Mouse (Mus musculus) limb, embryonic 11.5 days (tissue): ENCODE measurements around the gene Ankrd12. TPM values are rescaled to one million over a fixed set of nuclear protein-coding genes. Genes with fewer than 3 reads are reported as not detected.
A peak's percentile ranks its signal among the peaks of the same experiment; 100 is the strongest.
"Not testable (repeated sequence)": the region's sequence is repeated elsewhere in the genome, so short reads cannot be mapped to it uniquely, and the experiment has no call there.

Source experiments
- ATAC-seq: fragments of 200-750 bp; cut with Nextera tagmentation; 2 replicates; pipeline ENCODE4 v1.8.0; 2017; ENCODE audit warnings: low read depth; ENCODE audit not compliant: insufficient number of reproducible peaks, low FRiP score, low TSS enrichment
- DNase-seq: peaks from one replicate; pipeline ENCODE4 v3.0.0-alpha.2; 2015; ENCODE audit warnings: low spot score
- H3K27ac ChIP-seq: fragments of 300-500 bp; sonication (generic); replicated peaks from 2 replicates; pipeline ENCODE4 v1.5.1; 2014; ENCODE audit warnings: low read depth, mild to moderate bottlenecking, low read length
- H3K27me3 ChIP-seq: fragments of 300-500 bp; sonication (generic); 2 replicates; pipeline ENCODE4 v1.6.1; 2014; ENCODE audit warnings: mild to moderate bottlenecking, low read length, mixed read lengths; ENCODE audit not compliant: control insufficient read depth, insufficient read depth
- H3K36me3 ChIP-seq: fragments of 300-500 bp; sonication (generic); 2 replicates; pipeline ENCODE4 v1.6.1; 2014; ENCODE audit warnings: mild to moderate bottlenecking, low read length, moderate library complexity, mixed read lengths; ENCODE audit not compliant: control insufficient read depth, insufficient read depth
- H3K4me1 ChIP-seq: fragments of 300-500 bp; sonication (generic); 2 replicates; pipeline ENCODE4 v1.6.1; 2014; ENCODE audit warnings: low read length, mixed read lengths; ENCODE audit not compliant: control insufficient read depth, insufficient read depth
- H3K4me2 ChIP-seq: fragments of 300-500 bp; sonication (generic); 2 replicates; pipeline ENCODE4 v1.6.1; 2014; ENCODE audit warnings: low read depth, mild to moderate bottlenecking, moderate library complexity; ENCODE audit not compliant: severe bottlenecking
- H3K4me3 ChIP-seq: fragments of 300-500 bp; sonication (generic); 2 replicates; pipeline ENCODE4 v1.5.1; 2014; ENCODE audit warnings: low read depth, low read length
- H3K9ac ChIP-seq: fragments of 300-500 bp; sonication (generic); 2 replicates; pipeline ENCODE4 v1.6.1; 2014; ENCODE audit warnings: mild to moderate bottlenecking, low read length
- H3K9me3 ChIP-seq: fragments of 300-500 bp; sonication (generic); 2 replicates; pipeline ENCODE4 v1.6.1; 2016; ENCODE audit warnings: low read length; ENCODE audit not compliant: control insufficient read depth
- WGBS: fragments of 180-500 bp; shearing (Covaris S2); extraction: QIAGEN DNeasy Blood & Tissue Kit; methylation state at CpG from one replicate; pipeline ENCODE4 v1.1.7; 2014; 5-methylcytosine and 5-hydroxymethylcytosine counted together
- polyA plus RNA-seq: library from polyadenylated mRNA; unstranded; fragments of >200 nt; fragmentation: Nextera tagmentation; extraction: Ambion mirVana; gene quantifications from 2 replicates; pipeline ENCODE4 v1.2.1, GENCODE M21; 2014

Ankrd12 gene
- polyA plus RNA-seq, 1 experiment from 2014 or later, result 21.5 TPM

DNA sequence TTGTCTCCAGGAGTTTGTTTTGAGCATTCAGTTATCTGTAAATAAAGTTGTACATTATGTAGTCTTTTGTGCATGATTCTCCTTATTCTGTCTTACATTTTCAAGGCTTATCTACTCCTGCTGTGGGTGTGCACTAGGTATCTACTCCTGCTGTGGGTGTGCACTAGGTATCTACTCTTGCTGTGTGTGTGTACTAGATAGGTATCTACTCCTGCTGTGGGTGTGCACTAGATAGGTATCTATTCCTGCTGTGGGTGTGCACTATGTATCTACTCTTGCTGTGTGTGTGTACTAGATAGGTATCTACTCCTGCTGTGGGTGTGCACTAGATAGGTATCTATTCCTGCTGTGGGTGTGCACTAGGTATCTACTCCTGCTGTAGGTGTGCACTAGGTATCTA, 100.2 kb downstream of the Ankrd12 start:
- H3K4me2 ChIP-seq, H3K27ac ChIP-seq, H3K9me3 ChIP-seq, H3K36me3 ChIP-seq, H3K27me3 ChIP-seq, H3K9ac ChIP-seq, DNase-seq, H3K4me1 ChIP-seq, ATAC-seq, H3K4me3 ChIP-seq: not testable (repeated sequence)

DNA sequence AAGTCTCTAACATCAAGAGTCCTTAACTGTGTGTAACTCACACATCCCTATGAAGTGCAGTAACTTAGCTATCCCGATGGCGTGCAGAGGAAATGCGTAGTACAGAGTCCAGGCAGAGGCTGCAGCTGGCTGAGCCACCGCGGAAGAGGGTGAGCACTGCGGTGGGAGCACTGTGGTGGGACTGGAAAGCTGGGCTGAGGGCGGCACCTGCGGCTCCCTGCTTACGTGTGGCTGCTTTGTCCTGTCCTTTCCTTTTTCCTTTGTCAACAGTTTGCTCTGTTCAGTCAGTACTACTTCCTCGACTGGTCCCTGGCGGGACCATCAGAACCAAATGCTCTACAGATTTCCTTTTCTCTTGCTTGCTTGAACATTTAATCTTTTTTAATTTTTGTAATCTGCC, 109.1 kb downstream of the Ankrd12 start:
- WGBS, result 70% methylated on average over 11 of the region's 11 CpGs
- H3K4me2 ChIP-seq, result no peak overlapping the region
- ATAC-seq (no peak), DNase-seq (no peak)
- H3K9me3 ChIP-seq, result no peaks in the 10 kb centered on the region
- no peaks in the 10 kb centered on the region for H3K36me3 ChIP-seq
- no peaks in the 10 kb centered on the region for H3K27me3 ChIP-seq
- no peak overlapping the region for H3K4me3 ChIP-seq
- H3K27ac ChIP-seq, result no peak overlapping the region
- no peaks in the 10 kb centered on the region for H3K4me1 ChIP-seq
- H3K9ac ChIP-seq, result no peak overlapping the region

DNA sequence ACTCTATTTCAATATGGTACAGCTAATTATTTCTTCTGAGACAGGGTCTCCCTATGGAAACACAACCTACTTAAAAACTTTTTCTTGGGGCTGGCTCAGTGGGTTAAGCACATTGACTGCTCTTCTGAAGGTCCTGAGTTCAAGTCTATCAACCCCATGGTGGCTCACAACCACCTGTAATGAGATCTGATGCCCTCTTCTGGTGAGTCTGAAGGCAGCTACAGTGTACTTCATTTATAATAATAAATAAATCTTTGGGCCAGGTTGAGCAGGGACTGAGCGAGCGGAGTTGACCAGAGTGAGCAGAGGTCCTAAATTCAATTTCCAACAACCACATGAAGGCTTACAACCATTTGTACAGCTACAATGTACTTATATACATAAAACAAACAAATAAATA, 114.6 kb downstream of the Ankrd12 start:
- DNase-seq (no peak), ATAC-seq (no peak)
- no peak overlapping the region for H3K27ac ChIP-seq
- no peaks in the 10 kb centered on the region for H3K27me3 ChIP-seq
- no peak overlapping the region for H3K4me3 ChIP-seq
- H3K9ac ChIP-seq, result no peak overlapping the region
- no peaks in the 10 kb centered on the region for H3K36me3 ChIP-seq
- H3K9me3 ChIP-seq, result no peaks in the 10 kb centered on the region
- 94% methylated on average over 2 of the region's 2 CpGs for WGBS
- no peak overlapping the region for H3K4me2 ChIP-seq
- no peaks in the 10 kb centered on the region for H3K4me1 ChIP-seq

DNA sequence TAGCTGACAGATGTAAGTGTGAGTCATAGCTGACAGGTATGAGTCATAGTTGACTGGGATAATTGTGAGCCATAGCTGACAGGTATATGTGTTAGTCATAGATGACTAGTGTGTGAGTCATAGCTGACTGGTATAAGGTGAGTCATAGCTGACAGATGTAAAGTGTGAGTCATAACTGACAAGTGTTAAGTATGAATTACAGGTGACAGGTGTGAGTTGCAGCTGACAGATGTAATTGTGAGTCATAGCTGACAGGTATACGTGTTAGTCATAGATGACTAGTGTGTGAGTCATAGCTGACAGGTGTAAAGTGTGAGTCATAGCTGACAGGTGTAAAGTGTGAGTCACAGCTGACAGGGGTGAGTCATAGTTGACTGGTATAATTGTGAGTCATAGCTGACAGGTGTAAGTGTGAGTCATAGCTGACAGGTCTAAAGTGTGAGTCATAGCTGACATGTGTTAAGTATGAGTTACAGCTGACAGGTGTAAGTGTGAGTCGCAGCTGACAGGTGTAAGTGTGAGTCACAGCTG, 115.2 kb downstream of the Ankrd12 start:
- no peak overlapping the region for H3K4me2 ChIP-seq
- no peak for DNase-seq
- WGBS, result 93% methylated on average over 2 of the region's 2 CpGs
- H3K36me3 ChIP-seq, result no peaks in the 10 kb centered on the region
- no peak overlapping the region for H3K27ac ChIP-seq
- H3K4me3 ChIP-seq, result no peak overlapping the region
- no peaks in the 10 kb centered on the region for H3K27me3 ChIP-seq
- H3K9me3 ChIP-seq, result no peaks in the 10 kb centered on the region
- H3K9ac ChIP-seq, result no peak overlapping the region
- peak; percentile 72 for ATAC-seq
- no peaks in the 10 kb centered on the region for H3K4me1 ChIP-seq

DNA sequence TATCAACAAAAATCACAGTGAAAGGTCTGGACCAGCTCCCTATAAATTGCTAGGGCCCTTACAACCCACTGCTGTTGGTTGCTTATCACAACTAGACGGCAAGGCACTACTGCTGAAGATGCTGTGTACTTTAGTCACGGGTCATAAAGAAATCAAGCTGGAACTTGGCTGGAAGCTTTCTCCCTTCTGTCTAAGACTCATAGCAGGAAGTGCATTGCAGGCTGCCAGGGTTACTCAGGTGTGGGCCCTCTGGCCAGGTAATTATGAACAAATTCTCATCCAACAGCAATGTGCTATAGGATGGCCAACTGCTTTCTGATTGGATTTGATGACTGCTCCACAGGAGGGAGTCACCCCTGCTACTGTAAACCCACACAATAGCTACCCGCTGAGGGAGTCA, 117.9 kb downstream of the Ankrd12 start:
- no peaks in the 10 kb centered on the region for H3K4me1 ChIP-seq
- H3K4me2 ChIP-seq, result no peak overlapping the region
- no peaks in the 10 kb centered on the region for H3K36me3 ChIP-seq
- ATAC-seq (no peak), DNase-seq (no peak)
- 67% methylated on average over 3 of the region's 3 CpGs for WGBS
- no peak overlapping the region for H3K4me3 ChIP-seq
- H3K27me3 ChIP-seq, result no peaks in the 10 kb centered on the region
- no peaks in the 10 kb centered on the region for H3K9me3 ChIP-seq
- no peak overlapping the region for H3K27ac ChIP-seq
- no peak overlapping the region for H3K9ac ChIP-seq

DNA sequence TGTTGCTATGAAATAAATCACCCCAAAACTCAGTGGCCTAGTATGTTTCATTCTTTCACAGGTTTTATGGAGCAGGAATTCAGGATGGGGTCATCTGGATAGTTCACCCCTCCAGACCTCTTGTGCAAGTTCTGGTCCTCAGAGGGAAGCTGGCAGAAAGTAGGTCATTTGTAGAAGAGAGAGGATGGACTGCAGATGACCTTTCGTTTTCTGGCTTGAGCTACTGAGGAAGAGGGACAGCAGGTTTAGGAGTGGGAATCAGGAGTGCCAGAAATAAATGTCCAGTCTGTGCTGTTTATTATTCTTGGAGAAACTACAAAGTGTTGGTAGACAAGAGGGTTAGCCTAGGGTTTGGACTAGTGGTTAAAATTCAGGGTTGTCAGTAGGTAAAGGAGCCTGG, 118.5 kb downstream of the Ankrd12 start:
- H3K27ac ChIP-seq, result no peak overlapping the region
- no peak for ATAC-seq
- H3K4me2 ChIP-seq, result no peak overlapping the region
- 79% methylated on average over 1 of the region's 1 CpGs for WGBS
- no peaks in the 10 kb centered on the region for H3K4me1 ChIP-seq
- H3K9me3 ChIP-seq, result no peaks in the 10 kb centered on the region
- H3K36me3 ChIP-seq, result no peaks in the 10 kb centered on the region
- no peaks in the 10 kb centered on the region for H3K27me3 ChIP-seq
- no peak overlapping the region for H3K9ac ChIP-seq
- no peak overlapping the region for H3K4me3 ChIP-seq
- no peak for DNase-seq

DNA sequence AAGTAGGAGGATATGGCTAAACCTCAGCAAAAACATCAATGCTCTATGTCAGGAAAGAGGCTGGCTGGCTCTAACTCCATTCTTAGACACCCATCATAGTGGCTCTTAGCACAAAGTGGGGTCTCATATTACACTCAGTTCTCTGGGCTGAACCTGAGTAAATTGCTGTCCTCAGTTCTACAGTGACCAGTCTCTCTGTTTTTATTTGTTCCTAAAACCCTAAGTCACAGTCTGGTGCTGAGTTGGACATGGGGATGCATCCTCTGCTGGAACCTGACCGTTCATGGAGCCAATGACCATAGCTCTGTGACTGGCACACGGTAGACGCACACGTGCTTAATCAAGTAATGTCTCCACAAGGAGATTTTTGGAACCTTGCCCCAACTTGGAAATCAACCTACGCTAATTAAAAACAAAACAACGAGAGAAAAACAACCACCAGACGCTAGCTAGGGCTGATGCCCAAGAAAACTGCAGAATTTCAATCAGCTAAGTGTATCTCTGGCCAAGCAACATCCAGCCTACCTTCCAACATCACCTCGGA, 119.0 kb downstream of the Ankrd12 start:
- no peaks in the 10 kb centered on the region for H3K4me1 ChIP-seq
- H3K9ac ChIP-seq, result no peak overlapping the region
- ATAC-seq, result no peak
- no peaks in the 10 kb centered on the region for H3K36me3 ChIP-seq
- no peaks in the 10 kb centered on the region for H3K27me3 ChIP-seq
- H3K27ac ChIP-seq, result no peak overlapping the region
- 90% methylated on average over 8 of the region's 8 CpGs for WGBS
- no peaks in the 10 kb centered on the region for H3K9me3 ChIP-seq
- no peak for DNase-seq
- no peak overlapping the region for H3K4me3 ChIP-seq
- no peak overlapping the region for H3K4me2 ChIP-seq

DNA sequence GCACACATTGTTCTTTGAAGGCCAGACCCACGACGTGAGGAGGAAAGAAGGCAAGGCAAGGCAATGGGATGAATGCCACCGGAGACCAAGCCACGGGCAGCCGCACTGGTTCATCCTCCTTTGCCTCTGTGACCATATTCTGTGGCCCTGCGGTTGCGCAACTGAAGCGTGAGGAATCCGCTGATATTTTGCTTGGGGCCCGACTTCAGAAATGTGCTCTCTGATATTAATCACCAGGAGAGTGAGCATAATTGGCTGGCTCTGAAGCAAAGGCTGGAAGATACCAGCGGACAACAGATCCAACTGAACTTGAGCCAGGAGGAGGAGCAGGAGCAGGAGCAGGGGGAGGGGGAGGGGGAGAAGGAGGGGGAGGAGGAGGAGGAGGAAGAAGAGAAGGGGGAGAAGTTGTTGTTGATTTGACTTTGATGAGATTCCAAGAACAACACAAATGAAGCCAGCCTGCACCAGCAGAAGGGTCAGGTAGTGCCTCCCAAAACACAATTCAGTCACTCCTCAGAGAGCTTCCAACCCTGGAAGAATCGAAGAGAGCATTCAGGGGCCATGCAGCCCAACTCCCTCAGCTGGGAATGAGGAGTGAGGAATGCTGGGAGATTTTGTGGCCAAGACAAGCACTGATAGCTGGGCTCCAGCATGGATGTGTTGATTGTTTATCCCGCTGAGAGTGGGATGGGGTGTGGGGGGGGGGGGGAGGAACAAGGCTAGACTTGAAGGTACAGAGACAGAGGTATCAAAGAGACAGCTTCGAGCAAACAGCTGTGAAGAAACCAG, 119.7 kb downstream of the Ankrd12 start:
- Histone ChIP-seq H3K9ac (no peak overlapping the region), H3K4me3 (no peak overlapping the region), H3K27ac (no peak overlapping the region), H3K4me1 (no peaks in the 10 kb centered on the region), H3K9me3 (no peaks in the 10 kb centered on the region), H3K4me2 (no peak overlapping the region), H3K27me3 (no peaks in the 10 kb centered on the region), H3K36me3 (no peaks in the 10 kb centered on the region)
- ATAC-seq, result no peak
- DNase-seq, result no peak
- WGBS, result 83% methylated on average over 14 of the region's 14 CpGs
